Mouse (Mus musculus): Measurements from ENCODE around the gene Ccdc106.
"Not testable (repeated sequence)": the region's sequence is repeated elsewhere in the genome, so short reads cannot be mapped to it uniquely, and the experiment has no call there.

Ccdc106 gene

GRCm38 (mm10) chr7:5020000-5020681 is at the start of gene Ccdc106, which contains the start of gene Zfp865:
TSS of gene Ccdc106 (plus strand) at chr7:5020553.
TSS of gene Zfp865 (plus strand) at chr7:5020376.
- peak; percentile 98 for DNase-seq

GRCm38 (mm10) chr7:4971068-4971467 is 49.3 kb upstream of the Ccdc106 start, which contains the start of gene Sbk3:
TSS of gene Sbk3 (minus strand) at chr7:4971168.
- DNase-seq, result no peak

DNA sequence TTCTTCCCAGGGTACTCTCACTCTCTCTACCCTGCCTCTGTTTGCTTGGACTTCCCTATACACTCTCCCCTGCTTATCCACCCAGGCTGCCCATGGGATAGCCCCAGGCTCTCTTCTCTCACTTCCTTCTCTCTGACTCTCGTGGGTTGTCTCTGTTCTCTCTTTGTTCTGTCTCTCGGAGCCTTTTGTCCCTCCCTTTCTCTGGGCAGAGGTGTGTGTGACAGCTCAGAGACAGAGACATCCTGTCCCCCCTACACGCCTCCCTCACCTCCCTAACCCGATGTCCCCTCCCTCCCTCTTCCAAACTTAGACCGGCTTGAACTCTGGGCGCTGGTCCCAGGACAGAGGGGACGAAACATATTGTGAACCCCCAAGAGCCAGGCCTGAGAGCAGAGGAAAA is 48.6 kb upstream of the Ccdc106 start:
- no peak for DNase-seq

- no peak for DNase-seq
Observed at GRCm38 (mm10) chr7:4972321-4973047, 47.9 kb upstream of the Ccdc106 start.

GRCm38 (mm10) chr7:4975455-4975854 is 44.9 kb upstream of the Ccdc106 start:
- no peak for DNase-seq

GRCm38 (mm10) chr7:4976832-4977231 is 43.5 kb upstream of the Ccdc106 start:
- peak; percentile 29 to 32 for DNase-seq

- no peak for DNase-seq
Observed at GRCm38 (mm10) chr7:4988250-4988649, 32.1 kb upstream of the Ccdc106 start.

- DNase-seq, result no peak
Observed at GRCm38 (mm10) chr7:4993347-4993998, 26.9 kb upstream of the Ccdc106 start.

- no peak for DNase-seq
Observed at GRCm38 (mm10) chr7:4993999-4994788, 26.2 kb upstream of the Ccdc106 start.

- no peak for DNase-seq
Observed at GRCm38 (mm10) chr7:4995268-4996002, 24.9 kb upstream of the Ccdc106 start.

DNA sequence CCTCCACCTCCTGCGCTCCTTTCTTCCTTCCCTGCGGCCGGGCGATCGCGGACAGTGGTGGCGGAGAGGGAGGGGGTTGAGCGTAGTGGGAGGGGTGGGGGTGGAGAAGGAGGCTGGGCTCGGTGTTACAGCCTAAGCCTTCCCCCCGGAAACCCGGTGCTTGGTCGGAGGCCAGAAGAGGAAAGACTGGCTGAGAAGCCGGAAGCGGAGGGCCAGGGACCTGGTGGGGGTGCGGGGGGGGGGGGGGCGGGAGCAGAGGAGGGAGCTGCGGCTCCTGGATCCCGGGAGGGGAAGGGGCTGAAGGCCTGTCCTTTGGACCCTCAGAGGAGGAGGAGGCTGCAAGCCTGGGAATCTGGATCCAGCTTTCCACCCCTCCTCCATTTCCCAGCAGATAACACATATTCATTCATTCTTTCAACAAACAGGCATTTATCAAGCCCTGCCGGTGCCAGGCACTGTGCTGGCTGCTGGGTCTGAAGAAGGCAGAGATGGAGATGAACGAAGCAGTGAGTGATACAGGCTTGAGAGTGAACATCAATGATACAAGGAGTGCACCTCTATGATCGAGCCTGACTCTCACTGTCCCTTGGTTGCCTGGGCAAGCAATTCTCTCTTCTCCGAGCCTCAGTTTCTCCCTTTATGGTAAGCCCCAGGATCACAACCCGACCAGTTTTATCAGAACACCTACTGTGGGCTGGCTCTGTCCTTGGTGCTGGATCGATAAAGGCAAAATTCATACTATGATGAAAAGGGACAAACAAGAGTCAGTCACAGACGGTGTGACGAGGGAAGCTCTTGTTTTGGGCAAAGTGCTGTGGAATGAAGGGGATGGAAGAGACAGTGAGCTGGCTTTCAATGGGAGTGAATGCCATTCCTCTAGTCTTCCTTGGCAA is 24.1 kb upstream of the Ccdc106 start, which contains the start of gene Zfp579:
Gene Zfp579, minus strand, starts transcription at position 156 of the 893 bp plus-strand sequence.
- DNase-seq, result peak; percentile 84 to 85

- DNase-seq, result no peak
Observed at GRCm38 (mm10) chr7:4996934-4997333, 23.4 kb upstream of the Ccdc106 start.

GRCm38 (mm10) chr7:4999876-5000275 is 20.5 kb upstream of the Ccdc106 start:
- DNase-seq, result peak; percentile 54 to 62

GRCm38 (mm10) chr7:5002876-5003275 is 17.5 kb upstream of the Ccdc106 start:
- DNase-seq, result not testable (repeated sequence)

- DNase-seq, result no peak
Observed at GRCm38 (mm10) chr7:5008229-5008628, 12.1 kb upstream of the Ccdc106 start.

DNA sequence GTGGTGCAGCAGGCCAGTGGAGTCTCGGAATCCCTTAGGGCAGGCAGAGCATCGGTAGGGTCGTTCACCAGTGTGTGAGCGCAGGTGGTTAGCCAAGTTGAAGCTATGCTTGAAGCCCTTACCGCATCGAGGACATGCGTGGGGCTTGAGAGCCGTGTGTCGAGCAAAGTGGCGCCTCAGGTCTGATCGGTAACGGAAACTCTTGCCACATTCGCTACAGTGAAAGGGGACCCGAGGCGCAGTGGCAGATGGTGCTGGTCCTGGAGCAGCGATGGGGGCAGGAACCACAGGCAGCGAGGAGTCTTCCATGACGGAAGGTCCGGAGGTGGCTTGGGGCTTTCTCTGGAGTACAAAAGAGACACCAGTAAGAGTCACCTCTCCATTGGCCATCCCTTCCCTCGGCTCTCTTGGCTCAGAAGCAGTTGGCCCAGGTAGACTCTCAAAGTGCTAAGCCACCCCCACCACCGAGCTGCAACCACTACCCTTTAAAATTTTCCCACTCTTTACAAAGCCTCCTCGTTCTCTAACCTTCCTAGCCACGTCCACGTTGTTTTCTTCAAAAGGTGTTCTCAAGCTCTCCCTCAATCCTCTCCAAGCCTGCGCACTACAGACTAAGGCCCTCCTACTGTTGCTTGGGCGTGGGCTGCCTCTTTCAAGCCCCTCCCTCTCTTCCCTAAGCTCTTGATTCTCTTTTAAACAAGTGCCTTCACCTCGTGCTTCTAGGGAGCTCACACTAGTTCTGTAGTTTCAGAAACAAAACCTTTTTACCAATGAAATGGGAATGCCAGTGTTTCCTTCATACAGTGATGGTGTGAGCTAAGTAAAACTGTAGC is 7.5 kb upstream of the Ccdc106 start:
- DNase-seq, result no peak

- DNase-seq, result peak; percentile 98 to 99
Observed at GRCm38 (mm10) chr7:5014251-5015117, 5.9 kb upstream of the Ccdc106 start, which contains the start of the genes Zfp524 and Fiz1. TSS of gene Zfp524 (plus strand) at chr7:5014415. TSS of gene Fiz1 (minus strand) at chr7:5014697.

GRCm38 (mm10) chr7:5015118-5016001 is 5.0 kb upstream of the Ccdc106 start, which contains the start of gene Gm44973:
TSS of gene Gm44973 (plus strand) at chr7:5015496.
- peak; percentile 85 for DNase-seq

All from B cell, adult 2 months (primary cell).